Mouse (Mus musculus) gastrocnemius, postnatal 14 days (tissue): ENCODE results near the gene Trim69. TPM values are rescaled to one million over a fixed set of nuclear protein-coding genes. Genes with fewer than 3 reads are reported as not detected.

Experiments
- DNase-seq: peaks from one replicate; pipeline ENCODE4 v3.0.0; 2021; ENCODE audit warnings: mixed read lengths
- intact Hi-C: fragments of 180-260 bp; cut with DNase I; formaldehyde crosslinking; loops from one replicate; pipeline ENCODE4 v1.15.1; 2025; ENCODE audit warnings: low total_unique reads
- total RNA-seq, 2 experiments: library from RNA; stranded (reverse); gene quantifications; 2 replicates each; pipeline ENCODE4 v1.2.3; 2021

Gene Trim69
- total RNA-seq, 2 experiments from 2014 or later: not detected

GRCm38 (mm10) chr2:122149716-122150115 lies 10.8 kb upstream of the Trim69 start:
- DNase-seq: no peak
- intact Hi-C loops: no loop called here

DNA sequence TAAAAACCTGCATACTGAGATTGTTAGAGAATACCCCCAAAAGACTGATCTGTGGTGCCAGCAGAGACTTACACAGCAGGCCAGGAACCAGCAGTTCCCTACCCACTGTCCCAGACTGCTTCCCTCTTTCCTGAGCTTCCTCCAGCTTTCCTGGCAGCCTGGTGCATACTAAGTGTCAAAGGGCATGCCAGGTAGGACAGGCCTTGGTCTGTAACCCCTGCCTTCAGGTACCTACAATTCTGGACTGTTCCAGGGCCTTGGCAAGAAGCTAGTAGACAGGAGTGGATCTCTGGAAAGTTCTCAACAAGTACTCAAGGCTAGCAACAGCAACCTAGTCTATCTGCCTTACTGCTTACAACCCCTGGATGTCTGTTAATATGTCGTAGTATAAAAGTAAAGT lies 9.3 kb upstream of the Trim69 start:
- no peak for DNase-seq
- intact Hi-C loops: no loop called here

DNA sequence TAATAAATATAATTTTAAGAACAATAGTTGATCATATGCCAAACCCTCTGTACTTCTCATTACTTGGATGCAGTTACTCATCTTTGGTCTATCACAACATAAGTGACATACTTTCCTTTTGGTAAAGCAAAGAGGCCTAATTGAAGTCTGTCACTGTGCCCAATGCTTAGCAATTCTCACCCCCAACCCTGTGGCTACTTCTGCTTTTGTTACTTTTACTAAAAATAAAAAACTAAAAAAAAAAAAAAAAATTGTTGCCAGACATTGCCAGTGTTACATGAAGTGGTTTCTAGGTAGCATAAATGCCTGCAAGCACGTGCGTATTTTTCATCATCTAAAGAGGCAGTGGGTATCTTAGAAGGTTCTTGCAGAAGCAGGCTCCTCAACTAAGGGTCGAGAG lies 7.7 kb upstream of the Trim69 start:
- intact Hi-C loops: no loop called here
- no peak for DNase-seq

- DNase-seq: no peak
- intact Hi-C loops: no loop called here
These were observed 6.7 kb upstream of the Trim69 start for GRCm38 (mm10) chr2:122153681-122154365.

- DNase-seq: no peak
- intact Hi-C loops: no loop called here
These were observed 6.0 kb upstream of the Trim69 start for GRCm38 (mm10) chr2:122154479-122154878.

- intact Hi-C loops: loop anchor here (5.0 kb wide), 2 partner anchors 38 to 83 kb away; partner anchors contain the start of gene Spg11
- DNase-seq: no peak
These were observed 5.2 kb upstream of the Trim69 start for GRCm38 (mm10) chr2:122155292-122155691.

DNA sequence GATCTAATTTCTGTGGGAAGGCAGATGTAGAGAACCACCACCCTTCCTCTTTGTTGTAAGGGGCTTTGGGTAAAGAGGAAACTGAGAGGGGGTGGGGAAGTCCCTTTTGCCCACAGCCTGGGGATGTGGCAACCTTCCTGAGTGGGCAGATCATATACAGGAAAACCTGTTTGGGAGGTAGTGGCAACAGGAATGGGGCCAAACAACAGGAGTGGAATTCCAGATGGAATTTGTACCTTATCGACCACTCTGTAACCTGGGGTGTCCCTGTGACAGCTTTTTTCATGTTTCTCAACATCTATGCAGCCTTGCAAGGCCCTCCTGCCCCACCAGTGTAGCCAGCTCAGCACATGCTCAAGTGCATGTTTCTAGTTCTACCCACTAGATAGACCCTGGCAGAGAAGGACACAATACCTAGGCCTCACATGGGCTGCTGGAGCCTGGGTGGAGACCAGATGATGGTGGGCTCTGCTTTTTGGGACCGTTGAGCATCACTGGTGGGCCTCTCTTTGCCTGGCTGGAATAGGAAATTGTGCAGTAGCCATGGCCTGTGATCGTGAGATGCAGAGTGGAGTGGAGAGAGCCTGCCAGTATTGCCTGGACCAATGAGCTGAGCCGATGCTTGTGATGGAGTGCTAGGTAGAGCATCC lies 4.3 kb upstream of the Trim69 start:
- DNase-seq: no peak

GRCm38 (mm10) chr2:122157561-122157960 lies 2.9 kb upstream of the Trim69 start:
- no peak for DNase-seq
- intact Hi-C loops: loop anchor here (5.0 kb wide), 2 partner anchors 40 to 85 kb away; partner anchors contain the start of gene Spg11

More for the DNA sequence above, 4.3 kb upstream of the Trim69 start:
- intact Hi-C loops: loop anchor here (5.0 kb wide), 2 partner anchors 39 to 84 kb away; partner anchors contain the start of gene Spg11

DNA sequence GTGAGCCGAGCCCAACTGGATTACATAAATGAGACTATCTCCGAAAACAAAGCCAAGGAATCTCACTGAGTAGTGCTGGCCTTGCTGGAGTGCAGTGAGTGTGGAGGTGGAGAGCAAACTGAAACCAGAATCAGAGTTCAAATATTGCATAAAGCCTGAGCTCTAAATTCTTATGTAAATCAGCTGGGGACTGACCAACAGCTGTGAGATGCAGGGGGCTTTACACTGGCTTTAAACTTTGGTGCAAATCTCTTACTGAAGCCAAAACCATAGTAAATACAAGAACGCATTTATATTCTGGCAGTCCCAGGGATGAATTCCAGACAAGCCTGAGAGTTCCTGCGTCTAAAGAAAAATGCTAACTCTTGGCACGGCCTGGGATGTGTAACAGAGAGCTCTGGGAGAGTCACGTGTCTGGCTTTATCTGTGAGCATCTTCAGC lies 2.1 kb upstream of the Trim69 start:
- no peak for DNase-seq
- intact Hi-C loops: loop anchor here (5.0 kb wide), 2 partner anchors 41 to 86 kb away; partner anchors contain the start of gene Spg11

DNA sequence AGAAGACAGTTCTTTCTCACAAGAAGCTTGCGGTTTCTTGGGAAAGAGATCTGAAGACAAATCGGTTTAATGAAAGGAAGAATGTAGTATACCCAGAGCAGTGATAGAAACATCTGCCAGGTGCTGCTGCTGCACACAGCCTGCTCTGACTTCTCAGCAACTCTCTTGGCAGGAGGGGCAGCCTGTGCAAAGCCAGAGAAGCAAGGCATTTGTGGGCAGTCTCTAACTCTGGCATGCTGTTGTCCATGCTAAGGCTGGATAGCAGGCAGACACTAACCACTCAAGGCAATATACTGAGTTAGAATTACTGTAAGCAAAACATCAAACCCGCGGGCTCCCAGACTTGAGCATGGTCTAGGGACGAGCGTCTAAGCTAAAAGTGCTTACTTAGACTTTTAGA lies 833 bp upstream of the Trim69 start:
- intact Hi-C loops: loop anchor here (5.0 kb wide), 2 partner anchors 42 to 87 kb away; partner anchors contain the start of gene Spg11
- DNase-seq: no peak

GRCm38 (mm10) chr2:122161542-122161941 lies 1.0 kb downstream of the Trim69 start:
- intact Hi-C loops: no loop called here
- no peak for DNase-seq

- intact Hi-C loops: no loop called here
- no peak for DNase-seq
These were observed 2.0 kb downstream of the Trim69 start for GRCm38 (mm10) chr2:122162529-122162928.

DNA sequence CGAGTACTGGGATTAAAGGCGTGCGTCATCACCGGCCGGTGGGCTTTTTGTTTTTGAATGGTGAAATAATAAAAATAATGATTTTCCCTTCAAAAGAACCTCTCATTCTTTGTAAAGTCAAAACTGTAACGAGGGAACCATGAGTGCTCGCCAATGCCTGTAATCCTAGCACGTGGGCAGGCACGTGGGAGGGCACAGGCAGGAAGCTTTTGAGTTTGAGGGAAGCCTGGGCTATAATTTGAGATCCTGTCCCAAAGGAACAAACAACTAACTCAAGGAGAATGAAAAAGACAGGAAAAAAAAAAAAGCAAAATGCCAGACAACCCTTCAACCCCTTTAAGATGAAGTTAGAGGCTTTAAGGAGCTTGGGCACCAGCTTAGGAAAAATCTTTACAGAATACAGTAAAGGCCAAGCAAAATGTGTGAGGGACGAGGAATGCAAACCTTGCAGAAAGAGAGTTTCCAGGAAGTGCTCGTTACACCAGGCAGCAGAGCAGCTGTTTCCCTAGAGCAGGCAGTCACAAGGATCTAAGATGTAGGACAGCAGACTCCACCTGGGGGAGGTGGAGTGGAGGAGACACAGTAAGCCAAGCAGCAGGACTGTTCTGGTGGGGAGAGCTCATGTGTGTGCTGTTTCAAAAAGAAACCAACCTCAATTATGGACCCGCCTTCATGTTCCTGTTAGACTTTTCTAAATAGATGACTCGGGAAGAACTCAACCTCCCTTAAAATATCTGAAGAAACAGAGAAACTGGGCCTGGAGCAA lies 3.1 kb downstream of the Trim69 start:
- no peak for DNase-seq
- intact Hi-C loops: no loop called here

GRCm38 (mm10) chr2:122164293-122164692 lies 3.8 kb downstream of the Trim69 start:
- intact Hi-C loops: no loop called here
- no peak for DNase-seq

DNA sequence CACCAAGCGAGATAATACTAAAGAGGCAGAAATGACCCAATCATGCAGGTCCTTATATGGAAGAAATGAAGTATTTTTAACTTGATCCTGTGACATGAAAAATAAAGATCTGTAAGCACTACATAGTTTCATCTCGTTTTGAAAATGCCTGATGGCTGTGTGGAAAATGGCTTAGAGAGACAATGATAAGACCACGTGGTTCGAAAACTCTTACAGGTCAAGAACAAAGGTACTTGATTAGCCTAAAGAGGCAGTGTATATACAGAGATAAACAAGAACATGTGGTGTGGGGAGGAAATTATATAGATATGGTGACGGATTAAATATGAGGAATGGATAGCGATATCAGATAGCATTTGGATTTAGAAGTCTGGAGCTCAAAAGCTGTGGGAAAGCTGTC lies 10.8 kb downstream of the Trim69 start:
- no peak for DNase-seq
- intact Hi-C loops: no loop called here

DNA sequence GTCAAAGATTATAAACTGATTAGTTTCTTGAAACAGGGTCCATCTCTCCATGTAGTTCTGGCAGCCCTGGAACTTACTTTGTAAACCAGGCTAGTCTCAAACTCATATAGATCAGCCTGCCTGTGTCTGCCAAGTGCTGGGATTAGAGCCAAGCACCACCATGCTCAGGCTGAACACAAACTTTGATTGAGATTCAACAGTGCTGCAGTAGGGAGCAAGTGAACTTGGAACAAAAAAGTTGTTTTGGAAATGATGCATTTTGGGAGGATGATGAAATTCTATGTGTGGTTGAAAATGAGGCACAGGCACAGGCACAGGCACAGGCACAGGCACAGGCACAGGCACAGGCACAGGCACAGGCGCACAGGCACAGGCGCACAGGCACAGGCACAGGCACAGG lies 11.7 kb downstream of the Trim69 start:
- intact Hi-C loops: no loop called here
- no peak for DNase-seq

DNA sequence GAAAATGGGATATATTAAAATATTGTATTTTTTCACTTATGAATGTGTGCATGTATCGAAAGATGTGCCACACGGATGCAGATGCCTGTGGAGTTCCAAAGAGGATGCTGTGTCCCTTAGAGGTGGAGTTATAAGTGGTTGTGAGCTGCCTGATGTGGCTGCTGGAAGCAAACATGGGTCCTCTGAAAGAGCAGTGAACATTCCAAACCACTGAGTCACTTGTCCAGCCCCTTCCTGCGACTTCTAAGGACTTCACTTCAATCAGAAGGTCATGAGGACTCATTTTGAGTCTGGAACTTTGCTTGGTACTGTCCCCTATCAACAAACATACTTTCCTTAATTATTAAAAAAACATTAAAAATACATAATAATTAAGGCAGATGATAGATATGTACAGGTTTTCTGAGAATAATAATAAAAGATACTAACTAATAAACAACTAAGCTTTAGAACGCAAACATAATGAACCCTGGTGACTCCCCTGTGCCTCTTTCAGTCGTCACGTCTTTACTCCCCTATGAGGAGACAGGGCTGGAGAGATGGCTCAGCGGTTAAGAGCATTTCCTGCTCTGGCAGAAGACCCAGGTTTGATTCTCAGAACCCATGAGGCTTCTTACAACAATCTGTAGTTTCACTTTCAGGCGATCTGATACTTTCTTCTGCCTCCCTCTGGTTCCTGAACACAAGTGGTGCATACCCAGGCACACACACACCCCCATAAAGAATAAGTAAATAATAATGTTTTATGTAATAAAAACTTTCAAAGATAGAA lies 19.7 kb downstream of the Trim69 start:
- intact Hi-C loops: no loop called here
- DNase-seq: no peak

GRCm38 (mm10) chr2:122185086-122185485 lies 24.6 kb downstream of the Trim69 start:
- intact Hi-C loops: no loop called here
- no peak for DNase-seq

GRCm38 (mm10) chr2:122186106-122186505 lies 25.6 kb downstream of the Trim69 start, which contains the start of the genes Patl2 and Terb2:
Patl2 (minus strand) TSS chr2:122186189.
Terb2 (plus strand) TSS chr2:122186272.
- DNase-seq: no peak
- intact Hi-C loops: no loop called here
